Mouse (Mus musculus) liver, postnatal 0 days (tissue): Measurements from ENCODE around the gene 9530053A07Rik. TPM values are rescaled to one million over a fixed set of nuclear protein-coding genes. Genes with fewer than 3 reads are reported as not detected.

ENCODE experiments used
- ATAC-seq: fragments of 200-750 bp; cut with Nextera tagmentation; 2 replicates; pipeline ENCODE4 v1.8.0; 2017; ENCODE audit warnings: mild to moderate bottlenecking, moderate library complexity
- DNase-seq: peaks from one replicate; pipeline ENCODE4 v3.0.0-alpha.2; 2016
- H3K27ac ChIP-seq: fragments of 300-500 bp; sonication (generic); 2 replicates; pipeline ENCODE4 v1.5.1; 2014; ENCODE audit warnings: antibody characterized with exemption, moderate library complexity, mild to moderate bottlenecking, low read depth
- H3K27me3 ChIP-seq: fragments of 300-500 bp; sonication (generic); 2 replicates; pipeline ENCODE4 v1.6.1; 2014; ENCODE audit warnings: low read length, control low read depth, mixed read lengths; ENCODE audit not compliant: insufficient read depth
- H3K36me3 ChIP-seq: fragments of 300-500 bp; sonication (generic); replicated peaks from 2 replicates; pipeline ENCODE4 v1.6.1; 2014; ENCODE audit warnings: mild to moderate bottlenecking, control low read depth, low read length, moderate library complexity, mixed read lengths; ENCODE audit not compliant: insufficient read depth
- H3K4me1 ChIP-seq: fragments of 300-500 bp; sonication (generic); 2 replicates; pipeline ENCODE4 v1.6.1; 2014; ENCODE audit warnings: antibody characterized with exemption, mild to moderate bottlenecking, control low read depth; ENCODE audit not compliant: insufficient read depth
- H3K4me2 ChIP-seq: fragments of 300-500 bp; sonication (generic); 2 replicates; pipeline ENCODE4 v1.6.1; 2014; ENCODE audit warnings: low read depth, mild to moderate bottlenecking, low read length, moderate library complexity, mixed read lengths
- H3K4me3 ChIP-seq: fragments of 300-500 bp; sonication (generic); 2 replicates; pipeline ENCODE4 v1.5.1; 2014; ENCODE audit warnings: low read depth, low read length
- H3K9ac ChIP-seq: fragments of 300-500 bp; sonication (generic); replicated peaks from 2 replicates; pipeline ENCODE4 v1.6.1; 2014; ENCODE audit warnings: mild to moderate bottlenecking, moderate library complexity
- H3K9me3 ChIP-seq: fragments of 300-500 bp; sonication (generic); 2 replicates; pipeline ENCODE4 v1.6.1; 2016; ENCODE audit warnings: mild to moderate bottlenecking, control low read depth, low read length, mixed read lengths
- CTCF ChIP-seq: sonication (generic); IDR thresholded peaks from 2 replicates; pipeline ENCODE4 v1.5.1; 2016; ENCODE audit warnings: antibody characterized with exemption, low read depth
- EP300 ChIP-seq: IDR thresholded peaks from 2 replicates; pipeline ENCODE4 v1.6.1; 2016; ENCODE audit warnings: antibody characterized with exemption, low read depth, mild to moderate bottlenecking
- WGBS: fragments of 180-500 bp; shearing (Covaris S2); extraction: QIAGEN DNeasy Blood & Tissue Kit; methylation state at CpG from one replicate; pipeline ENCODE4 v1.1.7; 2014; ENCODE audit not compliant: insufficient replicate concordance; 5-methylcytosine and 5-hydroxymethylcytosine counted together
- polyA plus RNA-seq: library from polyadenylated mRNA; unstranded; fragments of >200 nt; fragmentation: Nextera tagmentation; extraction: Ambion mirVana; gene quantifications from 2 replicates; pipeline ENCODE4 v1.2.1, GENCODE M21; 2015

9530053A07Rik gene
- polyA plus RNA-seq, 1 experiment from 2014 or later: not detected

- 88% methylated on average over 12 of the region's 12 CpGs for WGBS
- Histone ChIP-seq H3K9ac (no peak overlapping the region), H3K4me1 (peaks cover 9% of the 10 kb centered on the region), H3K27me3 (no peaks in the 10 kb centered on the region), H3K4me2 (0 out of 2 replicates have a peak overlapping the region, but pooled peaks have one; percentile 93), H3K4me3 (no peak overlapping the region), H3K27ac (no peak overlapping the region), H3K9me3 (no peaks in the 10 kb centered on the region), H3K36me3 (peaks cover 62% of the 10 kb centered on the region)
- DNase-seq: no peak
- no peak for ATAC-seq
- TF ChIP-seq EP300 (no peak), CTCF (no peak)
Measured at GRCm38 (mm10) chr7:28181376-28181775, 52.1 kb downstream of the 9530053A07Rik start.

GRCm38 (mm10) chr7:28182320-28182719 lies 53.1 kb downstream of the 9530053A07Rik start:
- no peak overlapping the region for H3K27ac ChIP-seq
- no peak overlapping the region for H3K4me2 ChIP-seq
- no peaks in the 10 kb centered on the region for H3K27me3 ChIP-seq
- peaks cover 62% of the 10 kb centered on the region for H3K36me3 ChIP-seq
- DNase-seq: no peak
- H3K4me3 ChIP-seq: no peak overlapping the region
- TF ChIP-seq CTCF: no peak
- TF ChIP-seq EP300: no peak
- no peaks in the 10 kb centered on the region for H3K9me3 ChIP-seq
- no peak for ATAC-seq
- H3K9ac ChIP-seq: no peak overlapping the region
- 90% methylated on average over 22 of the region's 22 CpGs for WGBS
- H3K4me1 ChIP-seq: peaks cover 9% of the 10 kb centered on the region

DNA sequence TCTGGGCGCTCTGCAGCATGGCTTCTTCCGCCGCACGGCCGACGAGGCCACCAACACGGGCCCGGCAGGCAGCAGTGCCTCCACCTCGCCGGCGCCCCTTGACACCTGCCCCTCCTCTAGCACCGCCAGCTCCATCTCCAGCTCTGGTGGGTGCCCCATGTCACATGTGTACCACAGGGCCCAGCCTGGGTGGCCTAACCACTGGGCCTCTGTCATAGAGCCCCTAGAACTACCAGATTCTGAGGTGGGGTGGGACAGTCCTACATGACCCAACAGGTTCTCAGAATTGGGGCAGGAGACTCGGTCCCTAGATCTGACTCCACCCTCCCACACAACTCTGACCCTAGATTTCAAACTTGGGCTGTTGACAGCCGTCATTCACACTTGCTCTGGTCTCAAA lies 56.6 kb downstream of the 9530053A07Rik start:
- WGBS: 92% methylated on average over 14 of the region's 14 CpGs
- no peak overlapping the region for H3K27ac ChIP-seq

GRCm38 (mm10) chr7:28186631-28187030 lies 57.4 kb downstream of the 9530053A07Rik start:
- 89% methylated on average over 8 of the region's 8 CpGs for WGBS
- Histone ChIP-seq H3K4me3 (no peak overlapping the region), H3K4me2 (no peak overlapping the region), H3K9me3 (no peaks in the 10 kb centered on the region), H3K9ac (no peak overlapping the region), H3K27me3 (no peaks in the 10 kb centered on the region), H3K36me3 (peaks cover 64% of the 10 kb centered on the region), H3K27ac (no peak overlapping the region), H3K4me1 (no peaks in the 10 kb centered on the region)
- DNase-seq: no peak
- ATAC-seq: 0 out of 2 replicates have a peak, but pooled peaks have one; percentile 9
- TF ChIP-seq EP300 (no peak), CTCF (no peak)

More for the DNA sequence above, 56.6 kb downstream of the 9530053A07Rik start:
- Histone ChIP-seq H3K36me3 (peaks cover 65% of the 10 kb centered on the region), H3K4me2 (no peak overlapping the region), H3K4me1 (peaks cover 1% of the 10 kb centered on the region), H3K27me3 (no peaks in the 10 kb centered on the region), H3K4me3 (no peak overlapping the region), H3K9me3 (no peaks in the 10 kb centered on the region), H3K9ac (no peak overlapping the region)
- DNase-seq (no peak), ATAC-seq (no peak)
- TF ChIP-seq EP300 (no peak), CTCF (no peak)

- Histone ChIP-seq H3K9me3 (no peaks in the 10 kb centered on the region), H3K4me1 (no peaks in the 10 kb centered on the region), H3K27me3 (no peaks in the 10 kb centered on the region), H3K36me3 (peaks cover 22% of the 10 kb centered on the region), H3K9ac (no peak overlapping the region), H3K4me3 (no peak overlapping the region), H3K4me2 (no peak overlapping the region), H3K27ac (no peak overlapping the region)
- no peak for TF ChIP-seq CTCF
- no peak for TF ChIP-seq EP300
- WGBS: 82% methylated on average over 3 of the region's 3 CpGs
- DNase-seq: no peak
- ATAC-seq: no peak
Measured at GRCm38 (mm10) chr7:28191489-28191888, 62.2 kb downstream of the 9530053A07Rik start.

DNA sequence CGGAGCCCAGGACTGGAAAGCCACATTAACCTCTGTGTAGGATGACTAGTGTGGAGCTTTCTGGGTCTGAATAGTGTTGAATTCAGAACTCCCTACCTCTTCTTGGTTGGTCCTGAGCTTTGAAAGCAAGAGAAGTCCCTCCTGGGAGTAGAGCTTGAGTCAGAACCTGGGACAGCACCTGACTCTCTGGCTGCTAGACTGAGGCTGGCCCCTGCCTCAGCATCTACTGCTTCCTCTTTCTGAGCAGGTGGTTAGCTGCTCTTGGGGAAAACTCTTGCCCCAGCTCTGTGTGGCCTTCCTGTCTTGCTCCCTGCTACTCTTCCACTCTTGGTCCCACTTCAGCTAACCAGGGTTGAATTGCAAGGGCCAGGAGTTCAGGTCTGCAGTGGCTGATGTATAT lies 62.6 kb downstream of the 9530053A07Rik start:
- Histone ChIP-seq H3K27me3 (no peaks in the 10 kb centered on the region), H3K4me1 (no peaks in the 10 kb centered on the region), H3K9ac (no peak overlapping the region), H3K9me3 (no peaks in the 10 kb centered on the region), H3K4me3 (no peak overlapping the region), H3K4me2 (no peak overlapping the region), H3K36me3 (peaks cover 18% of the 10 kb centered on the region), H3K27ac (no peak overlapping the region)
- no peak for TF ChIP-seq CTCF
- no peak for TF ChIP-seq EP300
- no peak for DNase-seq
- 92% methylated on average over 1 of the region's 1 CpGs for WGBS
- no peak for ATAC-seq
